Mouse (Mus musculus) lung, postnatal 10 days (tissue): ENCODE results near the gene BC029722.

Source experiments
- DNase-seq: peaks from one replicate; pipeline ENCODE4 v3.0.0; 2021

Gene BC029722

DNA sequence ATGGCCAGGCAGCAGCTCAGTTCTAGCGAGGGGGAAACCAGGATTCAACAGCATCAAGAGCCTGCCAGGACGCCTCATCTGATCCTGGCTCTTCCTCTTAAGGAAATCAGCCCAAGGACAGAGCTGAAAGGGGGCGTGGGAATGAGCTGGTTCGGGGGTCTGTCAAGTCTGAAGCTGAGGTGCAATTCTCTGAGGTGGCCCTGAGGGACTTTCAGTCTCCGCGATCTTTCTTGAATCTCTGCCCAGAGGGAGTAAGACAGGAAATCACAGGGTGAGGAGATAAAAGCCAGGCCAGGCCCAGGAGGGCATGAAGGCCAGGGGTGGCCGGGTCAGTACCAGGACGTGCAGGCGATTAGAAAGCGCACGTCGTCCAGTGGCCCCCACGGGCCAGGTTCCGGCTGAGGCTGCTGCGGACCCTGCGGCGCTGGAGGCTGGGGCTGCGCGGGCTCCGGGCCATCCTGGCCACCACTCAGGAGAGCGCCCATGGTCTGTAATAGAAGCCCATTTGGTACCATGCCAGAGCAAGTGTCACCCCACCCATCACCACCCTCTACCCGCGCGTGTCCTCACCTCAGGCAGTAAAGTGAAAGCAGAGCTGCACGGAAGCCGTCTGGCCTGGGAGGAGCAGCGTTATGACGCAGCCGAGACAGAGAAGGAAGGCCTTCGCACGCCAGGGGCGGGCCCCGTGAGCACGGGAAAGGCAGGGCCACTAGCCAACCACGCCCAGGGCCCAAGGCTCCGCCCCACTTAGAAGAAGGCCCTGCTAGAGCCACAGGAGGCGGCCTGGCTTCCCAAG, 432 bp downstream of the BC029722 start:
- peak; percentile 98 for DNase-seq

GRCm38 (mm10) chr2:155817301-155818245, 1.7 kb downstream of the BC029722 start:
- no peak for DNase-seq

- no peak for DNase-seq
These were observed 3.0 kb downstream of the BC029722 start for GRCm38 (mm10) chr2:155816179-155816578.

DNA sequence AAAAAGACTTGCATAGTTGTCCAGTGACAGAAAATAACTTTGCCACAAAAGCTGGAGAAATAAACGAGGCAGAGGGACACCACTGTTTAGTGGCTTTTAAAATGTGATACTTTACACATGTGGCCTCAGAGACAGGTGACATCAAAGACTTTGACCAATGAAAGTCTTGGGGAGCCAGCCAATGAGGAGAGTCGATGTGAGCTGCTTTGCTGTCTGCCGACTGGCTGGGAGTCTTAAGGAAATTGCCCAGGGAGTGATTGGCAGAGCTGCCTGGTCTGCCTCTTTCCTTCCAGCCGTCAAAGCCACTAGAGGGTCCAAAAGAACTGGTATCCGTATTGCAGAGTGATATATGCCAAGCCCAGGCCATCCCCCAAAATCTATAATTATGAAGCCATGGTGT, 4.4 kb downstream of the BC029722 start:
- DNase-seq = no peak

- DNase-seq = no peak
These were observed 6.6 kb downstream of the BC029722 start for GRCm38 (mm10) chr2:155812637-155813036.

DNA sequence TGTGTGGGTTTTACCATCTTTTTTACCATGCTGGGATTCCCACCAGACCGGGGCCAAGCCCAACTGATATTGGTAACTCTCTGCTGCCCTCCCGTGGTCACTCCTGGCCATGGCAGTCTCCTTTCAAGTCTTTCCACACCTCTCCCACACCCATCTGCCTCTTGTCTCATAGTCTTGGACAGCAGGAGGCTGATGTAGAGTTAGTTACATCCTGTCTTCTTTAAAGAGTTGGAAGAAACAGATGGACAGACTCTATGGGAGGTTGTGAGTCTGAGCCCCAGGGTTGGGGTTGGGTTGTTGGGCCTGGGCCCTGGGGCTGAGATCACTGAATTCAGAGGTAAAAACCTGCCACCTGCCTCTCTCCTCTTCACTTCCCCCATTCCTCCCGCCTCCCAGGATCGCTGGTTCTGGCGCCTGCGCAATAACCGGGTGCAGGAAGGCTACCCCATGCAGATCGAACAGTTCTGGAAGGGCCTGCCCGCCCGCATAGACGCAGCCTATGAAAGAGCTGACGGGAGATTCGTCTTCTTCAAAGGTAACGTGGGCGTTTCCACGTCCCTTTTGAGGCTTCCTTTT, 7.3 kb downstream of the BC029722 start:
- peak; percentile 83 for DNase-seq

- no peak for DNase-seq
These were observed 9.6 kb downstream of the BC029722 start for GRCm38 (mm10) chr2:155809620-155810019.

DNA sequence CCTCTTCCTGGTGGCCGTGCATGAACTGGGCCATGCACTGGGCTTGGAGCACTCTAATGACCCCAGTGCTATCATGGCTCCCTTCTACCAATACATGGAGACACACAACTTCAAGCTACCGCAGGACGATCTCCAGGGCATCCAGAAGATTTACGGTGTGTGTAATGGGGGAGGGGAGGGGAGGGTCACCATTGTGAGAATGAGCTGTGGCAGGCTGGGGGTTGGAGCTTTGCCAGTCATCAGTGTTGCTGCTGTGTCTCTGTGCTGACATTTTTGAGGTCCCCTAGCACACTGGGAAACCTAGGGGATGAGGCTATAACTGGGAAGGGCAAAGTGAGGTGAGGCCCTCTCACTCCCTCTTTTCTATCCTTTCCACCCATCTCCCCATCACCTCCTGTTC, 11.8 kb downstream of the BC029722 start:
- no peak for DNase-seq

DNA sequence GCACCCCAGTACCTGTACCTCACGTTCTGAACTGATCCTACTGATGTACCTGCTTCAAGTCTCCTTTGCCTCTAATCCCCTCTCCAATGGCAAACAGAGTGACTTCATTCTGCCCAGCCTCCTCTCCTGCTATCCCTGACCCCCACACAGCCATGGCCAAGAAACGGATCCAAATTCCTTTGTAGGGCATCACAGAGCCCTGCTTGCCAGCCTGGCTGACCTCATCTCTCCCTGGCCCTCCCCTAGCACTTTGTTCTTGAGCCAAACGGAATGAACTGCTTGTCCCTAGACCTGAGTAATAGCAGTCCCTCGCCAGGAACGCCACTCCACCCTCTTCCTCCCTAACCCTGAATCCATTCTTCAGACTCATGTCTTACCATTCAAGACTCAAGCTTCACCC, 12.7 kb downstream of the BC029722 start:
- DNase-seq = peak; percentile 51

DNA sequence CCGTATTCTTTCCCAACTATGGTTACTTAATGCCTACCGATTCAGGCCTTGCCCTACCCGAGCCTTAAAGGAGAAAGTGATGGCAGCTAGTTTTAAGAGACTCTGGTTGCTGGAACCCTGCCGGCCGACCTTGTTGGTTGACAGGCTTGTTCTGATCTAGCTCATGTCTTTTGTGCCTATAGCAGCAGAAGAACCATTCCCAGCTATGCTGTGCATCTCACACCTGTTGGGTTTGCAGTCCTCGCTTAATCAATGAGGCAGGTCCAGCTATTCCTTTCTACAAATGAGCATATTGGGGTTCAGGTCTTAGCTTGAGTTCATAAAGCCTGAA, 13.3 kb downstream of the BC029722 start:
- no peak for DNase-seq

DNA sequence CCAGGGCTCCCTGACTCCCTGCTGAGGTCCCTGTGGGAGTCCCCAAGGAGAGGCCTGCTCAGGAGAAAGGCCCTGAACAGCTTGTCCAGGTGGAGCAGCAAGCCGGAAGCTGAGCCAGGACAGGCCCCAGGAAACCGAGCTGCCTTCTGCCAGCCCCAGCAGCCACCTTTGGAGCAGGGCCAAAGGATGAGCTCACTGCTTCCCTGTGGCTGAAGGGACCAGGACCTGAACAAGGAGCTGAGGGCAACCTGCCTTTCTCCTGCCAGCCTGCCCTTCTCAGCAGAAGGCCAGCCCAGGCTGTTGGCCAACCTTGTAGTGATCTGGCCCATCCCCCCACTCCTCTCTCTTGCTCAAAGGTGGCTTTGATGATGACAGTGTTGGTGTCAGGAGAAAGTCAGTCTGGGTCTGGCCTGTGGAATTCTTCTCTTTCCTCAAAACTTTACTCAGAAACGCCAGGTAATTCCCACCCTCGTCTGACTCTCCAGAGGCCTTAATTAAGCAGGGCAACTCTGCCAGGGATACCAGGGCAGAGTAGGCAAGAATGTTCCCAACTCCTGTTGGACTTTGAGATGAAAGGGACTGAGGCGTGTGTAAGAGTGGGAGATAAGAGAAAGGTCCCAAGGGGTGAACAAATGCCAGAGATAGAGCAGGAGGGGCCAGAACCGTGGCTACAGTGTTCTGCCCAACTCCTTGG, 13.8 kb downstream of the BC029722 start:
- DNase-seq = peak; percentile 60

- no peak for DNase-seq
These were observed 15.2 kb downstream of the BC029722 start for GRCm38 (mm10) chr2:155804053-155804452.

- DNase-seq = no peak
These were observed 16.5 kb downstream of the BC029722 start for GRCm38 (mm10) chr2:155802761-155803160.

DNA sequence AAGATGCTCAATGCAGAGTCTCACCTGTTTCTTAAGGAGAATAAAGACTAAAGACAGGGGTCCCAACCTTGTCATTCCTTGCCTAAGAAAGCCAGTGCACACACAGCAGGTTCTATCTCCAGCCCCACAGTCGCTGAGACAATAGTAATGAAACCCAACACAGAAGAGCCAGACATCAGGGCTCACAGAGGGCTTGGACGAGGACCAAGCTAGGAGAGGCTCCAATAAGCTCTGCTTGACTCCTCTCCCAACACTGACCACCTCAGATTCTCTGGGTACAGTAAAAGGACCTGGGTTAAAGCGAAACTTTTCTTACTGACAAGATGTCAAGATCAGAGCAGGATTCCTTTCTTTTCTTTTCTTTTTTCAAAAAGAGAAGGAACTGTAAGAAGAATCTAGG, 20.6 kb downstream of the BC029722 start:
- DNase-seq = no peak

DNA sequence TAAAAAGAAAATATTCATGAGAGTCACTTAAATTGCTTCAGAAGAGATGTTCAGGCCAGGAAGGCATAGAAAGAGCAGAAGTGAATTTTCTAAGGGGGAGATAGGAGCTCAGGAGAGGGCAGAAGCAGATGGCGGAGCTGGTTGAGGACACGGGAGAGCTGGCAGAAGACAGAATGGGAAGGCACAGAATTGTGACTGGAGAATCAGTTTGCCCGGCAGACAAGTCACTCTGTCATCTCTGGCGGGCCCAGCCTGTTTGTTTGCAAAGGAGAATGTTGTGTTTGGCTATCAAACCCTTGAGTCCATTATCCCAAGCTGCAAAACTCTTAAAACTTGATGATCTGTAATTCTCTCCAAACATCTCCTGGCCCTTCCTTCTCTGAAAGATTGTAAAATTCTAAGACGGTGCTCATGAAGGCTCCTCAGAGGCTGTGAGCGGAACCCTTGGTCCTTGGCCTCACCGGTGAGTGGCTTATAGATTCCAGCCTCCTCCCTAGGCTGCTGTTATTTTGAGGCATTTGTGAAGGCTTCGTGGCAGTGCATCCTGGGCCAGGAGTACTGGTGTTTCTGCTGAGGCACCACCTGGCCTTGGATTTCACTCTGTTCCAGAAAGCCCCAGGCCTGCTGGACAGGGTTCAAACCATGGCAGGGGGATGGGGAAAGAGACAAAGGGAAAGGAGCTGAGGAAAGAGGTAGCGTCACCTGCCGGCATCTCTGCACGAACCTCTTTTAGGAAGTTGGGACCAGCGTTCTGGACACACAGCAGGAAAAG, 24.4 kb downstream of the BC029722 start:
- no peak for DNase-seq

DNA sequence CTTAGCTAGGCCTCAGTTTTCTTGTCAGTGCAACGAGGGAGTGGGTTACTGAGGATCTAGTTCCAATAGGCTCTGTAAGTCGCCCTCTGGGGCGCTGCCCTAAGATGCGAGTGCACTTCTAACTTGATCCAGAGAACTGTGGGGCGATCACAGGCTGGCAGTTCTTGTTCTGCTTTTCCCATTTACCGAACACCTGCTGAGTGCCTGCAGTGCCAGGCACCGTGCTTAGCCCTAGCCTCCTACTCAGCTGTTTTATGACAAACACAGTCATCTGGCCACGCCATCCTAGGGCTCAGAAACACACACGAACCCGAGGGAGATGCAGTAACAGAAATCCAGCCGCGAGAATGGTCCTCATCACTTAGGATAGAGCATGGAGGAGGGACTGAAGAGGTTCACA, 26.3 kb downstream of the BC029722 start:
- no peak for DNase-seq

DNA sequence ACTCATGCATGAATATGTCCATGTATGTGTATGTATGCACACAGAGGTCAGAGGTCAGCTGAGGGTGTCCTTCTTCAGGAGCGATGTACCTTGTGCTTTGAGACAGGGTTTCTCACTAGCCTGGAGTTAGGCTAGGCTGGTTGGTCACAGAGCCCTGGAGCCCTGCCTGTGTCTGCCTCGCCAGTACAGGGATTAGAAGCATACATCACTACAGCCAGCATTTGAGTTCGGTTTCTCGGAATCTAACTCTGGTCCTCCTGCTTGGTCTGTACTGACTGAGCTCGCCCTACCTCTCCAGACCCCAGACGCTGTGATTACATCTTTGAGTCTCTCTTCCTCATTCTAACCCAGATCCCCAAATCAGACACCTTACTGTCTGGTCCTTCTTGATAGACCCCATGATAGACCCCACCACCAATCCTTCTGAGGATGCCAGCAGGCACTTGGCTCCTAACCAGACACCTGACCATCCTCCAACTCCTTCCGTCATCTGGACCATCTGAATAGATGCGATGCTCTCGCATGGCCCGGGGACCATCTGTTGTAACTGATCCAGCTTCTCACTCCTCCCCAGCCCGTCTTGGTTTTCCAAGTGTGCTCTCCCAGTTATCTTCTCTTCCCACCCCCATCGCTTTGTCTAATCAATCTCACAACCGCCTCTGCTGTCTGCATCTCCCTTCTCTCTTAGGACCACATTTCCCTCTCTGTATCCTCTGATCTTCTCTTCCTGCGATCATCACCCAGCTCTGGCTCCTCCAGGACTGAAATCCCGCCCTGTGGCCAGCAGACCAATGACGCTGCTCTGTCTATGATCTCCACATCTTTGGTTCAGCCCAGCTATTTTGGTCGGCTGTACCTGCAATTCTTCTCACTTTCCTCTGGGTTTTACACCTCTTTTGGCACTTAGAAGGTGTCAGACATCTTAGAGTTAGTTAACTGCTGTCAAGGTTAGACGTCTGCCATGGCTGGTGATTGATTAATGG, 31.0 kb downstream of the BC029722 start:
- DNase-seq = no peak

- DNase-seq = no peak
These were observed 32.3 kb downstream of the BC029722 start for GRCm38 (mm10) chr2:155786905-155787304.

- no peak for DNase-seq
These were observed 34.7 kb downstream of the BC029722 start for GRCm38 (mm10) chr2:155784534-155784933.

DNA sequence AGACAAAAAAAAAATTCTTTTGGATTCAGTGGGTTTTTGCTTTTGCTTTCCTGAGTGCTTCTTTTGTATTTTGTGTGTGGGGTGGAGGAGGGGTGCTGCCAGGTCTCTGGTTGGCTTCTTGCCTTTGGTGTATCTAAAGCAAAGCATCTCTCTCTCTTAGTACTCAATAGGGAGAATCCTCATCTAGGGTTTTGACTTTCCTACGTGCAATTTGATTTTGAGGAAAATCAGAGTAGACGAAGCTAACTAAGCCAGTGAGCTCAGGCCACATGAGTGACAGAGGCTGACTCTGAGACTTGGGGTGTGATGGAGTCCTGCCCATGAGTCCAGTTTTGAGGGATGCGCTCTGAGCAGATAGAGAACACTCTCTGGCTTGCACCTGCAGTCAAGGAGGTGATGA, 39.7 kb downstream of the BC029722 start:
- DNase-seq = no peak

GRCm38 (mm10) chr2:155779066-155779465, 40.2 kb downstream of the BC029722 start:
- DNase-seq = no peak
